Mouse (Mus musculus): Measurements from ENCODE around the gene Six6.

Gene Six6

GRCm38 (mm10) chr12:72957829-72958424, 18.2 kb downstream of the Six6 start:
- no peak for DNase-seq (ENCODE audit: extremely low spot score, low spot score)

GRCm38 (mm10) chr12:72958446-72958845, 18.8 kb downstream of the Six6 start:
- DNase-seq (ENCODE audit: extremely low spot score, low spot score) = no peak

- no peak for DNase-seq (ENCODE audit: extremely low spot score, low spot score)
Measured at GRCm38 (mm10) chr12:72962761-72963160, 23.1 kb downstream of the Six6 start.

GRCm38 (mm10) chr12:72967541-72967940, 27.8 kb downstream of the Six6 start:
- no peak for DNase-seq (ENCODE audit: extremely low spot score, low spot score)

GRCm38 (mm10) chr12:72970620-72971019, 30.9 kb downstream of the Six6 start:
- no peak for DNase-seq (ENCODE audit: extremely low spot score, low spot score)

GRCm38 (mm10) chr12:72973161-72973560, 33.5 kb downstream of the Six6 start:
- DNase-seq (ENCODE audit: extremely low spot score, low spot score) = peak; percentile 33

GRCm38 (mm10) chr12:72976172-72976571, 36.5 kb downstream of the Six6 start:
- no peak for DNase-seq (ENCODE audit: extremely low spot score, low spot score)

GRCm38 (mm10) chr12:72976718-72977117, 37.0 kb downstream of the Six6 start:
- DNase-seq (ENCODE audit: extremely low spot score, low spot score) = peak; percentile 73

- no peak for DNase-seq (ENCODE audit: extremely low spot score, low spot score)
Measured at GRCm38 (mm10) chr12:72977851-72978250, 38.2 kb downstream of the Six6 start.

- no peak for DNase-seq (ENCODE audit: extremely low spot score, low spot score)
Measured at GRCm38 (mm10) chr12:72979236-72979635, 39.5 kb downstream of the Six6 start.

GRCm38 (mm10) chr12:72982616-72983015, 42.9 kb downstream of the Six6 start:
- no peak for DNase-seq (ENCODE audit: extremely low spot score, low spot score)

GRCm38 (mm10) chr12:72983071-72983857, 43.6 kb downstream of the Six6 start:
- no peak for DNase-seq (ENCODE audit: extremely low spot score, low spot score)

Data from neural tube, embryonic 10.5 days (tissue).